Mouse (Mus musculus): ENCODE data around the gene Gm10197.

DNA sequence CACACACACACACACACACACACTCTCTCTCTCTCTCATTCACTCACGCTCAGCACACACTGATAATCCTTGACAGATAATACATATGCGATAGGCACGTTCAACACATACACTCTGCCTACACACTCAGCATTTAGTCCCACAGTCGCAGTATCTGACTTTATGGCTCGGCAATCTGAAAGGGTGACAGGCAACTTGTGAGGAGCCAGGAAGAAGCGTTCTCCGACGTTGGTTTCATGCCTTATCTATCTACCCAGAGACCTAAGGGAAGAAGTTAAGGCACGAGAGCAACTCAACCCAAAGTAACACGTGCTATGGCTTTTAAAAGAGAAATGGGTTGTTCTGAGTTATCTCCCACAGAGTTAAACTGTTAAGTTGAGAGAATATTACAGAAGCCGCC is 43.1 kb upstream of the Gm10197 start:
- TF ChIP-seq CTCF (IDR thresholded peaks at IDR 0.05; ENCODE audit: low read depth): no peak
- no peak for TF ChIP-seq EP300 (IDR thresholded peaks at IDR 0.05; ENCODE audit: low read depth)
